Mouse (Mus musculus): ENCODE results near the gene Gnat1.

DNA sequence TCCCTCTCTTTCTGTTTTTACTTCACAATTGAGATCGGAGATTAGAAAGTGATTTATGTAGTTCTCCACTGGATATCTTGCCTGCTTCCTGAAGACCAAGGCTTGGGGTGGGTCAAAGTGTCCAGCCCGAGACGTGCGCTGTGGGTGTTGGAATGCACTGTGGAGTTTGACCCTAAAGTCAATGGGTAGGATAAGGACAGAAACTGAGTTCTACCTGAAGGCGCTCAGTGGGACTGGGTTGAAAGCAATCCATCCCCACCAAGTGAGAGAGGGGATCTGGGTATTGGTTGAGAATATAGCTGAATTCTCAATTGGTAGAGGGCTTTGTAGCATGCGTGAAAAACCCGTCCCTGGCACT, 34.4 kb downstream of the Gnat1 start:
- TF ChIP-seq CHD2 (IDR thresholded peaks at IDR 0.05; ENCODE audit: low read depth, low read length) (no peak), HCFC1 (IDR thresholded peaks at IDR 0.05; ENCODE audit: borderline replicate concordance, insufficient read depth, low read length) (no peak), ZNF384 (IDR thresholded peaks at IDR 0.05; ENCODE audit: low read depth, low read length) (no peak), ZC3H11A (IDR thresholded peaks at IDR 0.05; ENCODE audit: borderline replicate concordance, low read depth, low read length) (no peak)

All from ES-E14 (cell line).